Mouse (Mus musculus) urinary bladder, postnatal 4 days (tissue): ENCODE data around the gene Casc3.

Experiments used
- DNase-seq, 2 experiments: peaks; one replicate each; pipeline ENCODE4 v3.0.0; 2021 to 2022; ENCODE audit warnings: low spot score in 2 of 2

Casc3 gene

GRCm38 (mm10) chr11:98870791-98871190, 66.1 kb downstream of the Casc3 start:
- DNase-seq = no peak

GRCm38 (mm10) chr11:98871416-98871815, 66.7 kb downstream of the Casc3 start:
- no peak for DNase-seq

GRCm38 (mm10) chr11:98872040-98872439, 67.3 kb downstream of the Casc3 start:
- DNase-seq = no peak

- no peak for DNase-seq
Observed at GRCm38 (mm10) chr11:98873900-98874299, 69.2 kb downstream of the Casc3 start.

- DNase-seq = no peak
Observed at GRCm38 (mm10) chr11:98877001-98877400, 72.3 kb downstream of the Casc3 start.
